Comparison of ENCODE assay signal across 9 mouse cellular contexts in the genomic region with DNA sequence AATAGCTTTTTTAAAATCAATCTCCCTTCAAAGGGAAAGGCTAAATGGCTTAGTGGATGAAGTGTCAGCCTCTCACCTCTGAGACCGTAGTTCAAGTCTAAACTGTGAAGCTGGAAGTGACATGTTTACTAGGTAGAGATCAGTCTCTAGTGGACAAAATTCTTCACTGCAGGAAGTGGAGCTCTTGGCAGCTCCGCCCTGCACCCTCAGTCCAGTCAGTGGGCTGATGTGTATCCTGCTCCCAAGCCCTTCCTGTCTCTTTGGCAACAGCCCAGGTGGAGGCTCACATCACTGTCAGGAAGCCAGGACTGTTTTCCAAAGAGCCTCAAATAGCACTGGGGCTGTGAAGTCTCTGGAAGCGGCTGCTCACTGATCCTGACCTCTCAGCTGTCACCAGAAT.
A peak's percentile ranks its signal among the peaks of the same experiment; 100 is the strongest.
DNase-seq lines count a peak whose midpoint lies in the region; ATAC-seq and TF ChIP-seq lines count a peak whose summit lies in the region.
"Had no signal": no experiment of that assay in that cellular context is flagged by ENCODE, and none has a peak within 500 bp of the region (broad histone marks: within the 10 kb centered on the region; RNA-seq: fewer than 3 reads in every experiment).

No protein-coding gene starts in this region.

- no peaks in the 10 kb centered on the region for H3K36me3 ChIP-seq in forebrain, embryonic 12.5 days (replicated peaks)
- no peaks in the 10 kb centered on the region for H3K36me3 ChIP-seq in midbrain, embryonic 13.5 days

- 11% methylated on average over 3 of the region's 3 CpGs for WGBS in cerebellum, adult 2 months
- 51% methylated on average over 3 of the region's 3 CpGs for WGBS in forebrain, embryonic 12.5 days
- WGBS in midbrain, embryonic 13.5 days: 41% methylated on average over 3 of the region's 3 CpGs

- TF ChIP-seq CTCF in cerebellum, adult 2 months (IDR thresholded peaks at IDR 0.05; ENCODE audit: borderline replicate concordance, insufficient read depth, low read depth, low read length): no peak

- H3K27me3 ChIP-seq in cerebellum, adult 2 months (ENCODE audit: control insufficient read depth, insufficient read depth, low read length): no peaks in the 10 kb centered on the region
- no peaks in the 10 kb centered on the region for H3K27me3 ChIP-seq in forebrain, embryonic 12.5 days
- H3K27me3 ChIP-seq in midbrain, embryonic 13.5 days: no peaks in the 10 kb centered on the region

- H3K4me2 ChIP-seq in forebrain, embryonic 12.5 days: no peak overlapping the region
- no peak overlapping the region for H3K4me2 ChIP-seq in midbrain, embryonic 13.5 days (replicated peaks)

- no peak overlapping the region for H3K27ac ChIP-seq in cerebellum, adult 2 months (ENCODE audit: insufficient read depth, low read length)
- H3K27ac ChIP-seq in forebrain, embryonic 12.5 days: no peak overlapping the region
- no peak overlapping the region for H3K27ac ChIP-seq in midbrain, embryonic 13.5 days

- no peak for TF ChIP-seq POLR2A in cerebellum, adult 2 months (IDR thresholded peaks at IDR 0.05; ENCODE audit: borderline replicate concordance, insufficient read depth, low read length)

- DNase-seq in cerebellum, adult 2 months: peak; percentile 1 to 4
- DNase-seq in cerebellum, adult 8-10 months: no peak
- DNase-seq in R1 (ENCODE audit: low read depth, low spot score): peak; percentile 27
- peak; percentile 82 for DNase-seq in heart, postnatal 10 days
- DNase-seq in kidney, postnatal 14 days: peak; percentile 89
- no peak for DNase-seq in thymus, postnatal 25 days

- no peaks in the 10 kb centered on the region for H3K9me3 ChIP-seq in forebrain, embryonic 12.5 days
- no peaks in the 10 kb centered on the region for H3K9me3 ChIP-seq in midbrain, embryonic 13.5 days

- H3K4me1 ChIP-seq in cerebellum, adult 2 months (ENCODE audit: control insufficient read depth, insufficient read depth, low read length): no peaks in the 10 kb centered on the region
- H3K4me1 ChIP-seq in forebrain, embryonic 12.5 days: no peaks in the 10 kb centered on the region
- 0 out of 2 replicates have a peak, but pooled peaks cover 2% of the 10 kb centered on the region for H3K4me1 ChIP-seq in midbrain, embryonic 13.5 days (replicated peaks)

- intact Hi-C loops in heart, postnatal 10 days (cut with DNase I): no loop called here

- H3K4me3 ChIP-seq in cerebellum, adult 2 months (replicated peaks; ENCODE audit: insufficient read depth, low read depth, low read length): no peak overlapping the region
- H3K4me3 ChIP-seq in forebrain, embryonic 12.5 days (replicated peaks): no peak overlapping the region
- no peak overlapping the region for H3K4me3 ChIP-seq in midbrain, embryonic 13.5 days (replicated peaks)
- H3K4me3 ChIP-seq: erythroblast, embryonic 14.5 days had no signal

- H3K9ac ChIP-seq in forebrain, embryonic 12.5 days: no peak overlapping the region
- no peak overlapping the region for H3K9ac ChIP-seq in midbrain, embryonic 13.5 days (replicated peaks)

- peak; percentile 63; the same call in 1 of the 2 replicates for ATAC-seq in forebrain, embryonic 12.5 days (ENCODE audit: low FRiP score)
- peak; percentile 67; the same call in 1 of the 2 replicates for ATAC-seq in midbrain, embryonic 13.5 days

Comparison
In these comparisons a context has a peak if more than half of its experiments do, and no peak if none do; other contexts are left out.
1. DNase-seq: peak in cerebellum, adult 2 months (2 of 2), R1 (single experiment), heart, postnatal 10 days (2 of 2) and kidney, postnatal 14 days (single experiment); none in cerebellum, adult 8-10 months (single experiment) and thymus, postnatal 25 days (single experiment).